Mouse (Mus musculus) heart, embryonic 14.5 days (tissue): Measurements from ENCODE around the gene Dnajb1. TPM values are rescaled to one million over a fixed set of nuclear protein-coding genes. Genes with fewer than 3 reads are reported as not detected.

Source experiments
- ATAC-seq: fragments of 200-750 bp; cut with Nextera tagmentation; 2 replicates; pipeline ENCODE4 v1.8.0; 2017; ENCODE audit warnings: low read depth, moderate TSS enrichment; ENCODE audit not compliant: insufficient number of reproducible peaks, insufficient read depth, low FRiP score
- H3K27ac ChIP-seq, 2 experiments: fragments of 200-500 bp in 1 of 2; fragments of 300-500 bp in 1 of 2; sonication (generic) in 1 of 2; replicated peaks in 1 of 2; 2 replicates each; pipeline ENCODE4 v1.5.1; 2012 to 2014; ENCODE audit warnings: low read depth in 2 of 2, low read length in 2 of 2, control low read depth in 1 of 2, mild to moderate bottlenecking in 1 of 2, mixed read lengths in 1 of 2; ENCODE audit not compliant: control insufficient read depth in 1 of 2, insufficient read depth in 1 of 2
- H3K27me3 ChIP-seq: fragments of 300-500 bp; sonication (generic); 2 replicates; pipeline ENCODE4 v1.6.1; 2014; ENCODE audit warnings: mild to moderate bottlenecking, low read length, control low read depth; ENCODE audit not compliant: control insufficient read depth, insufficient read depth
- H3K36me3 ChIP-seq: fragments of 300-500 bp; sonication (generic); 2 replicates; pipeline ENCODE4 v1.6.1; 2014; ENCODE audit warnings: mild to moderate bottlenecking, control low read depth, low read length, mixed read lengths; ENCODE audit not compliant: control insufficient read depth, insufficient read depth
- H3K4me1 ChIP-seq, 2 experiments: fragments of 200-500 bp in 1 of 2; fragments of 300-500 bp in 1 of 2; sonication (generic) in 1 of 2; 2 replicates each; pipeline ENCODE4 v1.6.1; 2012 to 2014; ENCODE audit warnings: low read length in 2 of 2, control low read depth in 1 of 2, mixed read lengths in 1 of 2; ENCODE audit not compliant: control insufficient read depth in 2 of 2, insufficient read depth in 2 of 2
- H3K4me2 ChIP-seq: fragments of 300-500 bp; sonication (generic); 2 replicates; pipeline ENCODE4 v1.6.1; 2014; ENCODE audit warnings: mild to moderate bottlenecking, low read length
- H3K4me3 ChIP-seq, 2 experiments: fragments of 200-500 bp in 1 of 2; fragments of 300-500 bp in 1 of 2; sonication (generic) in 1 of 2; 2 replicates each; pipeline ENCODE4 v1.5.1; 2012 to 2014; ENCODE audit warnings: low read length in 2 of 2, mild to moderate bottlenecking in 2 of 2, control low read depth in 1 of 2, low read depth in 1 of 2, moderate library complexity in 1 of 2; ENCODE audit not compliant: control insufficient read depth in 1 of 2, insufficient read depth in 1 of 2
- H3K9ac ChIP-seq: fragments of 300-500 bp; sonication (generic); 2 replicates; pipeline ENCODE4 v1.6.1; 2014; ENCODE audit warnings: mild to moderate bottlenecking, low read length
- H3K9me3 ChIP-seq: fragments of 300-500 bp; sonication (generic); 2 replicates; pipeline ENCODE4 v1.6.1; 2016; ENCODE audit warnings: low read length, control low read depth; ENCODE audit not compliant: control insufficient read depth
- WGBS: fragments of 180-500 bp; shearing (Covaris S2); extraction: QIAGEN DNeasy Blood & Tissue Kit; methylation state at CpG from one replicate; pipeline ENCODE4 v1.1.7; 2014; 5-methylcytosine and 5-hydroxymethylcytosine counted together
- polyA plus RNA-seq: library from polyadenylated mRNA; unstranded; fragments of >200 nt; fragmentation: Nextera tagmentation; extraction: Ambion mirVana; gene quantifications from 2 replicates; pipeline ENCODE4 v1.2.1, GENCODE M21; 2014

Dnajb1 gene
- polyA plus RNA-seq, 1 experiment from 2014 or later, result 38.2 TPM

DNA sequence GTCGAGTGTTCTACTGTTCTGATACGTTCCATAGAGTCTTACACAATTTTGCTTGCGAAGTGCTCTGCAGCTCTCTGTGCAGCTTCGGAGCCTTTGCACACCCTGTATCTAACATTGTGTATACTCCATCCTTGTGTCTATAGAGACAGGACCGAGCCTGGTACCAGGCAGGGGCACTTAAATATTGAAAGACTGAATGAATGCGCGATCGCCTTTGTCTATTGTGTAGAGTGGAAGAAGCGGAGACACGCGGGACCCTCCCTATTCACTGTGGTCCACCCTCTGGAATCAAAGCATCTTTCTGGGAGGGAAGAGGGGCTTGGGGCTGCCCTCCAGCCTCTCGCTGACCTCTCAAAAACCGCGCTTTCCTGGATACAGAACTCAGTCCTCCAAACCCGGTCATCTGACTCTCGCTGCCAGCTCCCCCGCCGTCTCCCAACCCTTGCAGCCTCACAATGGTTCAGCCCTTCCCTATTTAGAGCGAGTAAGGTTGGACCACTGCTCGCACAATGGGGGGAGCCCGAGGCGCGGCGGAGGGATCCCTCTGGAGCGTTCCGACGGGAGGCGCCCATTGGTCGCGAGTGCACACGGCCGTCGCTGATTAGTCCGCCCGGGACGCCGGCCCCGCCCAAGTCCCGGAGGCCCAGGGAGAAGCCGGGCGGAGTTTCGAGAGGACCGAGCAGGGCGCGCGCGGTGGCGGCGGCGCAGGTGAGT lies 44.2 kb downstream of the Dnajb1 start, which contains the start of gene Gipc1:
Gipc1 (plus strand) TSS at position 648 of the 714 bp plus-strand sequence.
- 5% methylated on average over 40 of the region's 50 CpGs for WGBS
- Histone ChIP-seq H3K9ac (peak within 1 kb of the TSS; percentile 93), H3K4me1 (peaks cover 9 to 12% of the 10 kb centered on the region in 2 experiments), H3K9me3 (no peaks in the 10 kb centered on the region), H3K36me3 (peaks cover 2% of the 10 kb centered on the region; the same call in 1 of the 2 replicates), H3K27ac (peak within 1 kb of the TSS; percentile 77 to 78), H3K4me3 (peak within 1 kb of the TSS; percentile 95 to 98), H3K27me3 (no peaks in the 10 kb centered on the region), H3K4me2 (peak within 1 kb of the TSS; percentile 74)
- peak; percentile 93 for ATAC-seq

DNA sequence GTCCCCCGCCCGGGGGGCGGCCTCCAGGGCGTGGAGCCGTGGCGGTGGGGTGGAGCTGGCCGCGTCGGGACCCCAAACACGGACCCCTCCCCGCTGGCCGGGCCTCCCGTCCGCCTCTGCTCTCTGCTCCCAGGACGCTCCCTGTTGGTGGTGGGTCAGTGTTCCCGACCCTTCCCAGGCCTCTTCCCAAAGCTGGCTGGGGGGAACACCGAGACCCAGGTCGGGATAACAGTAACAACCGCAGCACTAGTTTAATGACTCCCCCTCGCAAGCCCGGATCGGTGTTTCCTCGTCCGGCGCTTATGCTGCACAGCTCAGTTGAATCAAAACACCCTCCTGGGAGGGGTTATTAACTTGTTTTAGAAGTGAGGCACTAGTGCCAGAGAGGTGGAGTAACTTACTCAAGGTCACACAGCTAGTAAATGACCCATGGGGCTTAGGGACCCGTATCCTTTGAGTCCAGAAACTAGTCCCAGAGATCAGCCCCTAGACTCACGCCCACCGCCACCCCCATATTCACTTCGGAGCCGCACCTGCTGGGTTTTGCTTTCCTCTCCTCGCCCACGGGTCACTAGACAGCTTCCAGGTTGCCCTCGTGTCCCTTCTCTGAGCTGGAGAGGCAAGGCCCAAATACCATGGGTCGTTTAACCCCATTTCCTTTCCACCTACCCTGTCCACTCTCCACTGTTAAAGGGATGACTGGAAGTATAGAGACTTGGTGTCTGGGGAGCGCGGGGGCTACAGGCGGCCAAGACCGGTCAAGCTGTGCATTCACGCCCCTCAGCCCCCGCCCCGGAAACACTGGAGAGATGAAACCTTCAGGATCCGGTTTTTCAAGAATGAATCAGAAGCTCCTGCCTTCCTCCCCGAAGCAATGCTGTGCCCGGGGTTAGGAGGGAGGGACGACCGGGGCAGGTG lies 45.0 kb downstream of the Dnajb1 start:
- Histone ChIP-seq H3K4me2 (peak overlapping the region; percentile 74), H3K36me3 (peaks cover 6% of the 10 kb centered on the region; the same call in 1 of the 2 replicates), H3K9me3 (no peaks in the 10 kb centered on the region), H3K4me1 (peaks cover 9 to 12% of the 10 kb centered on the region in 2 experiments), H3K27me3 (no peaks in the 10 kb centered on the region), H3K9ac (peak overlapping the region; percentile 93), H3K27ac (peak overlapping the region; percentile 50 to 77), H3K4me3 (peak overlapping the region; percentile 95 to 98)
- under 1% methylated on average over 43 of the region's 46 CpGs for WGBS
- peak; percentile 31 for ATAC-seq

DNA sequence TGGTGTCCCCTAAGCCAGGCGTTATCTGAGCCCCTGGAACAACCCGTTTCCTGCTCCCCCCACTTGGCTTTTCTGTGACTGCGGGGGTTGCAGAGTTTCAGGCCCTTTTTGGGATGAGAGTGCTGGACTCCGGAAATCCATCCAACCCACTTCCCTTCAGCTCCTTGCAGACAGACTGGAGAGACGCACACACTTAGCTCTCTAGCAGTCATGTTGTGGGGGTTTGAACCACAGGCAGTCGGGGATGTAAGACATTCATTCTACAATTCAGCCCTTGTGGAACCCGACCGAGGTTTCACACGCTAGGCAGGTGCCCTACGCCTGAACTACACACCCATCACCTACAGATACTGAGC lies 45.6 kb downstream of the Dnajb1 start:
- peaks cover 9 to 12% of the 10 kb centered on the region in 2 experiments for H3K4me1 ChIP-seq
- peaks cover 6% of the 10 kb centered on the region; the same call in 1 of the 2 replicates for H3K36me3 ChIP-seq
- peak overlapping the region; percentile 95 to 98 for H3K4me3 ChIP-seq
- no peaks in the 10 kb centered on the region for H3K27me3 ChIP-seq
- H3K4me2 ChIP-seq, result peak overlapping the region; percentile 74
- 33% methylated on average over 10 of the region's 10 CpGs for WGBS
- no peak for ATAC-seq
- H3K9me3 ChIP-seq, result no peaks in the 10 kb centered on the region
- H3K27ac ChIP-seq, result peak overlapping the region; percentile 50 to 77; a peak in 3 of 4 replicates
- peak overlapping the region; percentile 93 for H3K9ac ChIP-seq

DNA sequence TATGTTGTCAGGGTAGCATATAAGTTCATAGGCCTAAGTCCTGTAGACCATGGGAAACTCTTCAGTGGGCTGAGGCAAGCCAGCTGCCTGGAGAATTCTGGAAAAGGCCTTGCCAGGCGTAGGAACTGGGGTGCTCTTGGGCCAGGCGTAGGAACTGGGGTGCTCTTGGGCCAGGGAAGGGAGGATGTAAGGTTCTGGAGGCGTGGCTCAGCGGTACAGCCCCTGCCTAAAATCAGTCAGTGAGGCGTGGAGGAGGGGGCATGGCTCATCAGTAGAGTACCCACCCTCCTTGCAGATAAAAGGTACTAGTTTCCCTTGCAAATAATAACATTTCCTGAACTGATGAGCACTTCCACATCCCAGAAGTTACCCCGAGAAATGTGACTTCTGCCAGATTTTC lies 46.7 kb downstream of the Dnajb1 start:
- Histone ChIP-seq H3K36me3 (peaks cover 6% of the 10 kb centered on the region; the same call in 1 of the 2 replicates), H3K4me2 (no peak overlapping the region), H3K27me3 (no peaks in the 10 kb centered on the region), H3K9me3 (no peaks in the 10 kb centered on the region), H3K27ac (no peak overlapping the region), H3K9ac (no peak overlapping the region), H3K4me1 (peaks cover 9 to 12% of the 10 kb centered on the region in 2 experiments), H3K4me3 (no peak overlapping the region)
- 90% methylated on average over 6 of the region's 6 CpGs for WGBS
- no peak for ATAC-seq

DNA sequence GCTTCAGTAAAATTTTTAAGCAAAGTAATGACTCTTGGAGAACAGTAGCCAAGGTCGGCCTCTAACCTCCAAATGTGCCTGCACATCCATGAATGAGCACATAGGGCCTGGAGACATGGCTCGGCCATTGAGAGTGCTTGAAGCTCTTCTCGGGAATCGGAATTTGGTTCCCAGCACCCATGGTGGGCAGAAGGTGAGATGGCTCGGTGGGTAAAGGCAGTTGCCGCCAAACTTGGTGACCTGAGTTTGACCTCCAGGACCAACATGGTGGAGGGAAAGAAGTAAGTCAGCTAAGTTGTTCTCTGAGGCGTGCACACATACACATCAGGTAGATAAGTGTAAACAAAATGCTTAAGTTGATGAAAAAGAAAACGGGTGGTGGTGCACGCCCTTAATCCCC lies 48.0 kb downstream of the Dnajb1 start:
- no peak overlapping the region for H3K9ac ChIP-seq
- H3K36me3 ChIP-seq, result peaks cover 6% of the 10 kb centered on the region; the same call in 1 of the 2 replicates
- 89% methylated on average over 9 of the region's 9 CpGs for WGBS
- H3K9me3 ChIP-seq, result no peaks in the 10 kb centered on the region
- ATAC-seq, result no peak
- peaks cover 16 to 26% of the 10 kb centered on the region in 2 experiments for H3K4me1 ChIP-seq
- H3K27me3 ChIP-seq, result no peaks in the 10 kb centered on the region
- H3K27ac ChIP-seq, result no peak overlapping the region
- no peak overlapping the region for H3K4me2 ChIP-seq
- H3K4me3 ChIP-seq, result no peak overlapping the region

DNA sequence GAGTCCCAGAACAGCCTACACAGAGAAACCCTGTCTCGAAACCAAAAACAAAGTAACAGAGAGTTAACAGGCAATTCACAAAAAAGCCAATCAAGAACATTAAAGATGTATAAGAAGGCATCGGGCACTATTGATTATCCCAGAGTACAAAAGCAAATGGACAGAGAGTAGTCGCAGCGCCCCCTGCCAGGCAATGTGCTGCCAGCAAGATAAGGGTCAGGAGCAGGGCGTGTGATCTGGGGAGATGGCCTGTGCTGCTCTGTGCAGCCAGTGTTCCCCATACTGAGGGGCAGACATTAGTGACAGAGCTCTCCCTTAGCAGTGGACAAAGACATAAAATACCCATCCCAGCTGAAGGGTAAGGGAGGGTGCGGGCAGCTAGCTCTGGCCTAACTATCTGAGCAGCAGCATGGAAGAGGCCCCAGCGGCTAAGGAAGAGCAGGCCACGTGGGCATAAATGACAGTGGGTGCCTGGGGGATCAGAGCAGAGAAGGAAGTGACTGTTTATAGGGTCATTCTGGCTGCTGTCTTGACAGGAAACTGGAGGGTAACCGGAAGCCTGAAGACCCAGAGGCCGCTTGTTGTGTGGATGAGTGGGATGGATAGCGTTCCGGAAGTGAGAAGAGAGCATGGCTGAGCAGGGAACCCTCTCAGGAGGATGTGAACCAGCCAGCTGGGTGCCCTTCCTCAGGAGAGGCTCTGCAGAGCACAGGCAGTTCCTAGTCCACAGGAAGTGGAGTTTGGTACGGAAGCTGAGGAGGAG lies 48.7 kb downstream of the Dnajb1 start:
- no peak overlapping the region for H3K4me2 ChIP-seq
- no peak overlapping the region for H3K4me3 ChIP-seq
- no peaks in the 10 kb centered on the region for H3K9me3 ChIP-seq
- H3K4me1 ChIP-seq, result peaks cover 21 to 31% of the 10 kb centered on the region in 2 experiments
- no peak for ATAC-seq
- H3K9ac ChIP-seq, result no peak overlapping the region
- WGBS, result 73% methylated on average over 13 of the region's 13 CpGs
- H3K27me3 ChIP-seq, result no peaks in the 10 kb centered on the region
- H3K36me3 ChIP-seq, result peaks cover 6% of the 10 kb centered on the region; the same call in 1 of the 2 replicates
- H3K27ac ChIP-seq, result peak overlapping the region; percentile 41 to 47; a peak in 2 of 4 replicates

DNA sequence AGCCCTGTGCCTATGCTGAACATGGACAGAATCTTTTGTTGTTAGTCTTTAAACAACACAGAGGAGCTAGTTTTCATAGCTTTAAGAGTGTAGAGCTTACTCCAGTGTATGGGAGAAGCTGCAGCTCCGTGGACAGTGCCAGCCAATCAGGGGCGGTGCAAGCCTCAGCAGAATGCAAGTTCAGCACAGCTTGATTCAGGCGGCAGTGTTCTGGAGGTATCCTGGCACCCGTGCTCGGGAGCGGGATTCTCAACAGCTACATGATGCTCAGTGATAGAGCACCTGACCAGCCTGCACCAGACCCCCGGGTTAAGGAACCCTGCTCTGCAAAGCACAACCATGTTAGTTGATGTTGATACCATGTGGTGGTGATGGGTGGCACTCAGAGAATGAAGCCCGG lies 52.6 kb downstream of the Dnajb1 start:
- WGBS, result 12% methylated on average over 8 of the region's 8 CpGs
- Histone ChIP-seq H3K9me3 (no peaks in the 10 kb centered on the region), H3K9ac (no peak overlapping the region), H3K4me2 (peak overlapping the region; percentile 50), H3K27ac (0 out of 4 replicates have a peak overlapping the region, but pooled peaks of 1 of the 2 experiments have one; percentile 6), H3K27me3 (no peaks in the 10 kb centered on the region), H3K36me3 (peaks cover 25% of the 10 kb centered on the region), H3K4me1 (peaks cover 23 to 36% of the 10 kb centered on the region in 2 experiments), H3K4me3 (no peak overlapping the region)
- ATAC-seq, result no peak
